Mouse (Mus musculus) gastrocnemius, postnatal 25 days (tissue): ENCODE measurements around the gene Zbtb22. TPM values are rescaled to one million over a fixed set of nuclear protein-coding genes. Genes with fewer than 3 reads are reported as not detected.

Experiments used
- DNase-seq: peaks from one replicate; pipeline ENCODE4 v3.0.0; 2022
- microRNA-seq, 2 experiments: library from miRNA; unstranded; fragments of <30 nt; microRNA quantifications; one replicate each; pipeline ENCODE4 v1.2.0; 2021; ENCODE audit warnings: borderline replicate concordance in 2 of 2
- total RNA-seq, 2 experiments: library from RNA; stranded (reverse); gene quantifications; 1 replicate in 1 of 2; 2 replicates in 1 of 2; pipeline ENCODE4 v1.2.3; 2021

Zbtb22 gene
- total RNA-seq, 2 experiments from 2014 or later: 11.1 to 11.3 TPM

GRCm38 (mm10) chr17:33965082-33965845 is 49.6 kb downstream of the Zbtb22 start:
- DNase-seq: no peak

DNA sequence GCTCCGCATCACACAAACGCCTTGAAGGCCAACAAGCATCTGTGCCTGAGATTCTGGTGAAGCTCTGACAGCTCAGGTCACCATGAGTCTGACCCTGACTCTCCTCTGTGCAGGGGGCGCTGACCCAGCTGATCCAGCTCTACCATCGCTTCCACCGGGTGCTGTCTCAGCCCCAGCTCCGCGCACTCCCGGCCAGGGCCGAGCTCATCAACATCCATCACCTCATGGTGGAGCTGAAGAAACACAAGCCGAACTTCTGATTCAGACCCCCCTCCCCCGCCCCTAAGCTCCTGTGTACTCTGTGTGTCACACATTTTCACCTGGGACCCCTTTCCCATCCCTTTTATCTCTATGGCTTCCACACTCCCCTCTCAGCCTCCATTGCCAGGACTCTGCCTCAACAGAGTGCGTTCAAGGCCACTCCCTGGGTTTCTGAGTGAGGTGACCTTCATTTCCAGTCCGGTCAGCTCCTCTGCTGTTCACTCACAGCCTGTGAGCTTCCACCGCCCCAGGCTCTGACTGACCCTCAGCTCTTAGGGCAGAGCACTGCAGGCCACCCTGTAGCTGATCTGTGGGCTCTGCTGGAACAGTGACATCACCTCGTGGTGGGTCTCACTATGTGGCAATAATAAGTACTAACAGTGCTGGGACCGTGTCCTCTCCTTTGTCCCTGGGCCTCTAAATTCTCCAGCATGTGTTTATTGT is 50.3 kb downstream of the Zbtb22 start:
- DNase-seq: no peak

GRCm38 (mm10) chr17:33968489-33968888 is 52.8 kb downstream of the Zbtb22 start:
- no peak for DNase-seq

Small RNAs within 50 kb of the gene (microRNA-seq; reads per million reads assigned to microRNA genes)
- gene Gm27740: 0 reads per million in 2 experiments

Other genes starting within 250 kb of the Zbtb22 start
- 10 to 100 TPM; 62.7 to 70.9 TPM for gene Hnrnpm, start 229.0 kb upstream of the Zbtb22 start, total RNA-seq
- gene March2, start 197.2 kb upstream of the Zbtb22 start, total RNA-seq: 10 to 100 TPM; 89.8 to 90.4 TPM
- gene Rab11b, start 155.4 kb upstream of the Zbtb22 start, total RNA-seq: 100 to 1,000 TPM; 125 to 136 TPM
- 10 to 100 TPM in 1 of 2 experiments, 1 to 10 TPM in 1; 8.1 to 13.3 TPM for gene Angptl4, start 134.1 kb upstream of the Zbtb22 start, total RNA-seq
- gene Kank3, start 105.4 kb upstream of the Zbtb22 start, total RNA-seq: 10 to 100 TPM; 18.5 to 20.7 TPM
- gene Rps28, start 91.3 kb upstream of the Zbtb22 start, total RNA-seq: 100 to 1,000 TPM; 538 to 612 TPM
- 100 to 1,000 TPM; 326 to 339 TPM for gene Ndufa7, start 91.3 kb upstream of the Zbtb22 start, total RNA-seq
- 10 to 100 TPM; 15.6 to 20.7 TPM for gene Cd320, start 72.8 kb upstream of the Zbtb22 start, total RNA-seq
- gene Gm7029, start 42.1 kb upstream of the Zbtb22 start, total RNA-seq: not detected
- 1 to 10 TPM in 1 of 2 experiments, under 1 TPM in 1; 0.95 to 1.0 TPM for gene Kifc1, start 25.2 kb upstream of the Zbtb22 start, total RNA-seq
- not detected for gene Platr17, start 10.8 kb upstream of the Zbtb22 start, total RNA-seq
- 10 to 100 TPM; 10.2 to 11.7 TPM for gene Daxx, start 6.5 kb upstream of the Zbtb22 start, total RNA-seq
- gene Tapbp, start within 50 bp of the Zbtb22 start, total RNA-seq: 10 to 100 TPM; 31.2 to 41.2 TPM
- 10 to 100 TPM; 27.3 to 28.5 TPM for gene Rgl2, start 13.6 kb downstream of the Zbtb22 start, total RNA-seq
- 10 to 100 TPM; 52.3 to 55.8 TPM for gene Pfdn6, start 24.4 kb downstream of the Zbtb22 start, total RNA-seq
- 10 to 100 TPM in 1 of 2 experiments, 1 to 10 TPM in 1; 9.7 to 11.6 TPM for gene Wdr46, start 24.8 kb downstream of the Zbtb22 start, total RNA-seq
- 1 to 10 TPM; 1.8 to 1.9 TPM for gene B3galt4, start 35.6 kb downstream of the Zbtb22 start, total RNA-seq
- gene Vps52, start 39.9 kb downstream of the Zbtb22 start, total RNA-seq: 10 to 100 TPM; 27.2 to 28.8 TPM
- 100 to 1,000 TPM; 330 to 347 TPM for gene Rps18, start 40.1 kb downstream of the Zbtb22 start, total RNA-seq
- gene H2-K1, start 84.4 kb downstream of the Zbtb22 start, total RNA-seq: 10 to 100 TPM; 22.8 to 48.2 TPM
- 10 to 100 TPM; 10.1 to 12.3 TPM for gene Ring1, start 108.8 kb downstream of the Zbtb22 start, total RNA-seq
- 10 to 100 TPM; 52.7 to 59.9 TPM for gene H2-Ke6, start 112.2 kb downstream of the Zbtb22 start, total RNA-seq
- gene Slc39a7, start 115.8 kb downstream of the Zbtb22 start, total RNA-seq: 10 to 100 TPM; 41.5 to 45.7 TPM
- 10 to 100 TPM; 34.9 to 36.3 TPM for gene Rxrb, start 115.9 kb downstream of the Zbtb22 start, total RNA-seq
- gene Col11a2, start 123.5 kb downstream of the Zbtb22 start, total RNA-seq: 10 to 100 TPM in 1 of 2 experiments, 1 to 10 TPM in 1; 6.5 to 16.7 TPM
- gene H2-Oa, start 176.4 kb downstream of the Zbtb22 start, total RNA-seq: not detected
- gene H2-DMa, start 203.6 kb downstream of the Zbtb22 start, total RNA-seq: 1 to 10 TPM; 2.8 to 3.1 TPM
- gene Brd2, start 206.7 kb downstream of the Zbtb22 start, total RNA-seq: 10 to 100 TPM; 66.7 to 69.1 TPM
- gene H2-DMb2, start 227.4 kb downstream of the Zbtb22 start, total RNA-seq: under 1 TPM; 0.28 to 0.67 TPM
- gene H2-DMb1, start 237.2 kb downstream of the Zbtb22 start, total RNA-seq: 1 to 10 TPM in 1 of 2 experiments, under 1 TPM in 1; 0.43 to 1.2 TPM